Mouse (Mus musculus): ENCODE results near the gene Abcc1. TPM values are rescaled to one million over a fixed set of nuclear protein-coding genes. Genes with fewer than 3 reads are reported as not detected.

Gene Abcc1
- total RNA-seq, 2 experiments from 2014 or later, result 17.7 to 20.4 TPM

DNA sequence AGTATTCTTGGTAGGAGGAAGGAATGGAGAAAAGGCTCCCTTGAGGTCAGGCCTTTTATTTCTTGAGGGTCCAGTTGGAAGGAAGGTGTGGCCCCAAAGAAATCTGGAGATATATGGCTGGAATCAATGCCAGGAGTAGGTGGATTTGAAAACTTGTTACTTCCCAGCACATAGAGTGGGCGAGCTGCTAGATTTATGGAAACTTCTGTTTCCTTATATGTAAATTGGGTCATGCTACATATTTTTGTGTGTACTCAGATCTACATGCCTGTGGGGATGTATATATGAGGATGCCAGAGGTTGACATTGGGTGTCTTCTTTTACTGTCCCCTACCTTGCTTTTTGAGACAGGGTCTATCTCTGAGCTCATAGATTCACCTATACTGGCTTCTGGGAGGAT is 14.6 kb downstream of the Abcc1 start:
- DNase-seq (ENCODE audit: low spot score in 2 of 2), result no peak

DNA sequence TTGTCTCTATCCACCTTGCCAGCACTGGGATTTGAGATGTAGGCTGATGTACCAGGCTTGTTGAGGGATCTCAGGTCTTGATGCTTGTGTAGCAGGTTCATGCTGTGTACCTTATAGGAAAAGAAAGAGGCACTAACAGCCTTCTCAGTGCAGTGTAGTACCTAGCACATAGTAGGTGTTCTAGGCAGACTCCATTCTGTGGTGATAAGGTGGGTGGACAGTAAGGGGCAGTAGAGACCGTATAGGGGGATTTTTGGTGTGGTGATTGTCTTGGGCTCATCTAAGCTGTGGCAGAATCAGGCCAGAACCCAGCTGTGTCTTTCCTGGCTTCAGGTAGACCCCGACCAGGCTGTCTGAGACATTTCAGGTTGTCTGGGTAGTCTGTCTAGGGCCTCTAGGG is 15.0 kb downstream of the Abcc1 start:
- no peak for DNase-seq (ENCODE audit: low spot score in 2 of 2)

DNA sequence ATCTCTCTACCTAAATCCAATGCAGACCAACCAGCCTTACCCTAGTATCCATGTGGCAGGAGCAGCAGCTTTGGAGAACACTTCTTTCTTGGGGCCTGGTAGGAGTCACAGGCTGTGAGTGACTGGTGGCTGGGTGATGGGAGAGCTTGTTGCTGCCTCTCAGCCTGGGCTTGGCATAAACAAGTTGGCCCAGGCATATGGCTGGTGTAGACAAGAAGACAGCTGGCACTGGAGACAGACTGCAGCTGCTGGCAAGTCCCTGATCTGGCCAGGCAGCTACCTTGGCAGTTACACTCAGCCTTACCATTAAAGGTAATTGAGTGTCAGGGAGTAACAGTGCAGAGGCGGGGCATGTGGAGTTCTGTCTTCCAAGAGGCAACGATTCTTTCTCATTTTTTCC is 16.0 kb downstream of the Abcc1 start:
- peak; percentile 28 to 45 for DNase-seq (ENCODE audit: low spot score in 2 of 2)

DNA sequence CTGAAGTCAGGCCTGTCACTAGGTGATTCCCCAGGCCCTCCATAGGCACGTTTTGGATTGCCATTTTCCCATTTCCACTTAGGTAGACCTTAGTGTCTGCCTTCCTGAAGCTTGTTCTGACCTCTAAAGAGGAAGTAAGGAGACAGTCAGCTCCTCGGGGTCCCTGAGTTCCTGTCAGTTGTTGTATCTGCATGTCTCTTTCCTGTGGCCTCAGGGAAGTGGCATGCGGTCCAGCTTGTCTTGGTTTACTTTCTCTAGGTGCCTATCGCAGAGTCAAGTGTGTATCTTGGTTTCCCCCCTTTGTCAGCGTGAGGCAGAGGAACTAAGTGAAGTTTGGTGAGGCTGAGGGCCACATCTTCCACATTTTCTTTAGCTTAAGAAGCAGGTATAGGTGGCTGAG is 17.3 kb downstream of the Abcc1 start:
- DNase-seq (ENCODE audit: low spot score in 2 of 2), result no peak

DNA sequence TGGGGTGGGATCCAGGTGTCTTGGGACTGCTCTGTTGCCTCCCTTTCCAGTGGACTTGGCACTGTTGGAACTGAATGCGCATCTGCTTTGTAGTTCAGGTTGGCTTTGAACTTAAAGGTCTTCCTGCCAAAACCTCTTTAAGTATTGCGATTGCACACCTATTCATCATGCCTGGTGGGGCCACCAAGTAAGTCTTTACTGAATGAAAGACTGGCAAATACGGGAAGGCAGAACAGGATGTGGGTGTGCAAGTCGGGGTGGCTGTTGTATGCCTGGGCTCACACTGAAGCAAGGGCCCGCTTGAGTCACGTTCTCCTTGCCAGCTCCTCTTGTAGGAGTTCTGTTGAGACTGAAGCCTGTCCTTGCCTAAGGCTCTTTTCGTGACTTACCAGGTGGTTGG is 18.5 kb downstream of the Abcc1 start:
- no peak for DNase-seq (ENCODE audit: low spot score in 2 of 2)

DNA sequence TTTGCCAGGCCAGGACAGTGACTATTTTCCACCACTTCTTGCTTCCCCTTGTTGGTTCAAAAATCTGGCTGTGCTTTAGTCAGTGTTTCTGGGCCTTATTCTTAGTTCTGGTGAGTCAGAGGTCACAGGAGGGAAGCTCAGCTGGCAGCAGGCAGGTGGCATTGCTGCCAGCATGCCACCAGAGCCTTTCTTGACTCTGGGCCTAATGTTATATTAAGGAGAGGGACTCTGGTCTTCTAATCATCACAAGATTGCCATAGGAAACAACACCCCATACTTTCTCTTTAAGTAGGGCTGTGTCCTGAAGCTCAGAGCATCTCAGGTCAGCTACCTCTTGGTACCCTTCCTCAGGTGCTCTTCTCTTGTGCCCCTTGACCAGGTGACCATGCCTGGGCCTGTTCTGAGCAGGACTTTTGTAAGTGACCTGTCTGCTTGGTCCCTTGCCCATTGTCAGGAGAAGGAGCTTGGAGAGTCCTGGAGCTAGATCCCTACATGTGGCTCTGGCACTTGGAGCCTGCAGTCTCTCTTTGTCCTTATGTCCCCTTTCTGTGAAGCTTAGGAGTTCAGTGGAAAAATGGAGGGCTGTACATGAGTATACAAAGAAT is 19.8 kb downstream of the Abcc1 start:
- DNase-seq (ENCODE audit: low spot score in 2 of 2), result no peak

DNA sequence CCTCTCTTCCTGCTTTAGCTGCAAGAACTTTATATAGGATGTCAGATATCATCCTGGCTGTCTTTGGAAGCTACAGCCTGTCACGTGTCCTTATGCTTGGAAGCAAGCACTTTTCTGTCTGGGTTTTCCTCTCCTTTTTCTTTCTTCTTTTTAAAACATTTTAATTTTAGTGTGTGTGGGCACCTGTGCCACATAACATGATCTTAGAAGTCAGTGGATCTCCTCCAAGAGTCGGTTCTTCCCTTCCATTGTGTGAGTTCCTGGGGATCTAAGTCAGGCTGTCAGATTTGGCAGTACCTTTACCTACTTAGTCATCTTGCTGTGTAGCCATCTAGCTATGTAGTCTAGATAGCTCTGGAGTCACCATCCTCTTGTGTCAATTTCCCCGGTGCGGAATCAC is 37.9 kb downstream of the Abcc1 start:
- no peak for DNase-seq (ENCODE audit: low spot score in 2 of 2)

DNA sequence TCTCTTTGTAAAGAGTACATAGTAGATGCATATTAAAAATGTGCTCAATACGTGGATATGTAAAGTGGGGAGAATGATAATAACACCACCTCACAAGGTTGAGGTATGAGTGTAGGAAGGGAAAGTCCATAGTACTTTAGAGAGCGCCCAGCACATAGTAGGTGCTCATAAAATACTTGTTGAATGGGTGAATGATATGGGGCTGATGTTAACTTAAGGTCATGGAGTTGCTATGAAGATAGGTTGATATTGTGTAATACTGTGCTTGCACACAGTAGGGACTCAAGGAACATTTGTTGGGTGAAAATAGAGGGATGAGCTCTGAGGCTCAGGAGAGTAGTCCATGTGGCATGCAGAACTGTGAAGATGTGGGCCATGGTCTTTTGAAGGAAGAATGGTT is 42.1 kb downstream of the Abcc1 start:
- DNase-seq (ENCODE audit: low spot score in 2 of 2), result no peak

DNA sequence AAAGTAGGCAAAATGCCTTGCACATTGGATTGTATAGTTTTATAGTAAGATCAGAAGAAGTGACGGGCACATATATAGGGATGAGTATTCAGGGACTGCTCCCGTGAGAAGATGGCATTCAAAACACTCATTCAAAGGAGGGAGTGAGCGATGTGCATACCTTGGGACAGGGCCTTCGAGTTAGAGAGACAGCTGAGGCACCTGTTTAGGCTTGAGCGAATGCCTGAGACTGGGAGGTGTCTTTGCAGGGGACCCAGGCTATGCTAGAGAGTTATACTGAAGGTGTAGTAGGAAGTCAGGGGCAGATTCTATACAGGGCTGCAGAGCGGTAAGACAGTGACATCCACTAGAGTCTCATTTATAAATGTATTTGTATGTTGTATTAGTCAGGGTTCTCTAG is 44.3 kb downstream of the Abcc1 start:
- no peak for DNase-seq (ENCODE audit: low spot score in 2 of 2)

DNA sequence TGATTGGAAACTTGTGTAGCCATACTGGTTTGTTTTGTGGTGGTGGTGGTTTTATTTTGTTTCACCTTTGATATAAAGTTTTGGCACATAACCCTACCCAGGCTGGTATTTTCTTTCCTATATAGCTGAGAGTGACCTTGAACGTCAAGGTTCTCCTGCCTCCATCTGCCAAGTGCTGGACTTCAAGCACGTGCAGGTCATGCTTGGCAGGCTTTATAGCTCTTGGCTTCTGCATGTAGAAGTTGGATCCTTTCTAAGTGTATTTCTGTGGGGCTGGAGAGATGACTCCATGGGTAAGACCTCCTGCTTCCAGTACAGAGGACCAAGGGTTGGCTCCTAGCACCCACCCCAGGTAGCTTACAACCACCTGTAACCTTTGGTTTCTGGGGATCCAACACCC is 47.8 kb downstream of the Abcc1 start:
- DNase-seq (ENCODE audit: low spot score in 2 of 2), result no peak

DNA sequence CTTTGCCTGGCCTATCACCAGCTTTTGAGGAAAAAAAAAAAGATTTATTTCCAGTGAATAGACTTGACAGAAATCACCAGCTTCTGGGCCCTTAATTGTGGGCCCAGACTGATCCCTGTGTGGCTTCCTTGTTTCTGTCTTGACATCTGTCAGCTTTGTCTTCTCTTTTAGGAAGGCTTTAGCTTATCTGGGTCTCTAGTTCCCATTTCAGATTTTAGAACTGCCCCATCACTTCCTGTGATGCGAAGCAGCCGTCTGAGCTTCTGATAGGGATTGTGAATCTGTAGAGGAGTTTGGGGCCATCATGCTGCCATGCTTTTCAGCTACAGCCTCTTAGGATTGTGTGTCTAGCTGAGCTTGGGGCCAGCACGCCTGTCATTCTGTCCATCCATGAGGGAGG is 48.4 kb downstream of the Abcc1 start:
- no peak for DNase-seq (ENCODE audit: low spot score in 2 of 2)

DNA sequence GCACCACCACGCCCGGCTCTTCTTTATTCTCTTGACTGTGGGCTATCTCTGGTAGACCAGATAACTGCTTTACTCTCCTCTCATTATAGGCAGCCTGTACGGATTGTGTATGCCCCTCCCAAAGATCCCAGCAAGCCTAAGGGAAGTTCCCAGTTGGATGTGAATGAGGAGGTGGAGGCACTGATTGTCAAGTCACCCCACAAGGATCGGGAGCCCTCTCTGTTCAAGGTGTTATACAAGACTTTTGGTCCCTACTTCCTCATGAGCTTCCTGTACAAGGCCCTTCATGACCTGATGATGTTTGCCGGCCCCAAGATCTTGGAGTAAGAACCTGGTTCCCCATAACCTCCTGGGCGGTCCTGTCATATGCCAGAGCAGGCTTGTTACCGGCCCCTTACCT is 49.3 kb downstream of the Abcc1 start:
- DNase-seq (ENCODE audit: low spot score in 2 of 2), result no peak

DNA sequence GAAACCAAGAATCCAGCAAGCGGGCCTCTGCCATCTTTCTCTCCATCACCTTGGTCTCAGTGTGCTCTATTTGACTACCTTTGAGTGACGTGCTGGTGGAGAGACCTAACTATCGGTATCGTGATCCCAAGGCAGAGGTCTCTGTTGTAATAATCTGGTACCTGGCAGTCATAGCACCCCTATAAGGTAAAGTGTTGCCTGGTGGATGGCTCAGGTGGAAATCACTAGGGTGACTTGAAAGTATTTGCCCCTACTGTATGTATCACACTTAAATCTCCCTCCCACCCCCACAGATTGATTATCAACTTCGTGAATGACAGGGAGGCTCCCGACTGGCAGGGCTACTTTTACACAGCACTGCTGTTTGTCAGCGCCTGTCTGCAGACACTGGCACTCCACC is 49.8 kb downstream of the Abcc1 start:
- no peak for DNase-seq (ENCODE audit: low spot score in 2 of 2)

DNA sequence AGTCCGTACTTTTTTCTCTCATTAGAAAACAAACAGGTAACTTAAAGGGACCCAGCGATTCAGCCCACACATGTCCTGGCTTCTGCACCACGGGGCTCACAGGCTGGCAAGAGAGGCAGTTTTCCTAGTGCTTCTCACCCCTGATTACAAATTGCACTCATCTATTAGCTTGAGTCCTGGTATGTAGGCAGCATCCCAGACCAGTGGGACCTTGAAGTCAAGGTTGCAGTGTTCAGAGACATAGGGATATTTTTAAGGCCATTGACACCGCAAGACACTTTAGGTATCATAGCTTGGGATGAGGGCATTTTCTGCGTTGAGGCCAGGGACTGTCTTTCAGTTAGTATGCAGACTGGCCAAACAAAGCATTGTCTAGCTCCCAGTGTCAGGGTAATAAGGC is 51.2 kb downstream of the Abcc1 start:
- no peak for DNase-seq (ENCODE audit: low spot score in 2 of 2)

DNA sequence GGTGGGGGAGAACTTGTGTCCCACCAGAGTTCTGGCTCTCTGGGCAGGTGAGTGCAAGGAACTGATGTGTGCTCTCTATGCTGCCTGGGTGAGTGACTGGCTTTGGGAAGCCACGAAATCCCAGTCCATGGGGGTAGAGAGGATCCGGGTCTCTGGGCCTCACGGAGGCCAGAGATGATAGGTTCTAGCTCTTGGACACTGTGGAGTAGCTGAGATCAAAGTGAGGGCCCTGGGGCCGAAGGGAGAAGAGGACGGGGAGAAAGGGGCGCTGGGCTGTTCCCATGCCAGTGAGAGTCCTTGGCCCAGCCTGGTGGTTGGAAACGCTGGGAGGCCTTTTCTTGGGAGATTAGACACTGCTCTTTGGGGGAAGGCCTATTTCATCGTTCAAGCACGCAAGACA is 53.8 kb downstream of the Abcc1 start:
- no peak for DNase-seq (ENCODE audit: low spot score in 2 of 2)

DNA sequence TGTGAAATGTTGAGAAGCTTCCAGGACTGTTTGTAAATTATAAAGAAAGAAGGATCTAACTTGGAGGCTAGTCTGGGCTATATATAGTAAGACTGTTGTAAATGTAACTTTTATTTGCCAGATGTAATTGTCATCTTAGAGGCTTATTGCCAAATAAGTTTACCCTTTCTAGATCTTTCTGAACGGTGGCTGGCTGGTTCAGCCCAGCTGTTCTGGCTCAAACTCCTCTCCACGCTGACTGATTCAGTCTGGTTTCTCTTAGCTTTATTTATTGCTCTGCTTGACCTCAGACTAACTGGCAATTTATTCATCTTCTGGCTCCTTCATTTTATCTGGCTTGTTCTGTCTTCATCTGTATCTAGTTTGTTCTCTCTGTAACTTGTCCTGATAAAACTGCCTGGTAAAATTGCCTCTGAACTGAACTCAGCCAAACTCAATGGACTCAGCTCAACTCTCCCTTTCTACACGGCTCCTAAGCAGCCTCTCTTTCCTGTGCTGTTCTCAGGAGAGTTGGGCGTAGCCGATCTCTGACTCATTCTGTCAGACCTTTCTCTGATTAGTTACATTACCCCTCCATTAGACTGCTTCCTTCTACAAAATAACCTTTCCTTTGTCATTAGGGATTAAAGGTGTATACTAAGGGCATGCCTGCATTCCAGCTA is 55.7 kb downstream of the Abcc1 start:
- no peak for DNase-seq (ENCODE audit: low spot score in 2 of 2)

DNA sequence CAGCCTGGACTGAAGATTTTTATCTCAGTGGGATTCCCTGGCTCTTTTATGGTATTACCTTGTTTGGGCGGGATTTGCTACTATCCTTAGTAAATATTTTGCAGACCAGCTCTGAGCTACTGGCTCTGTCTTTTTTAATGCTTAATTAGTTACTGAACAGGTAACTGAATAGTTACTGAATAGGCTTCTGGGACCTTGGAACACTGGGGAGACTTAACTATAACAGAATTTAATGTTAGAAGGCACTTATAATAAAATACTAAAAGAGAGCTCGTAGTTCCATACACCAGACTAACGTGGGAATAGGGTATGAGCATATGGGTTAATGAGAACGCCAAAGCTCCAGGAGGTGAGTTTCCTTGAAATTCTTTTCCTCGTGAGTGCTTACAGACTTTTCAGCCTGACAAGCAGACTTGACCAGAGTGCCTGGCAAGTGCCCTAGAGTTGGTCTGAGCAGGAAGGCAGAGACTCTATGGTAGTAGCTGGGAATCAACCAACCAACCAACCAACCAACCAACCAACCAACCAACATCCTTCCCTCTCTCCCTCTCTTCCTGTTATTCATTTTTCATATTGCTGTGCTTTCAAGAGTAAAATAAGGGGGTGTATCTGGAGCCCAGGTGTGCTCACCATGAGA is 59.3 kb downstream of the Abcc1 start:
- no peak for DNase-seq (ENCODE audit: low spot score in 2 of 2)

DNA sequence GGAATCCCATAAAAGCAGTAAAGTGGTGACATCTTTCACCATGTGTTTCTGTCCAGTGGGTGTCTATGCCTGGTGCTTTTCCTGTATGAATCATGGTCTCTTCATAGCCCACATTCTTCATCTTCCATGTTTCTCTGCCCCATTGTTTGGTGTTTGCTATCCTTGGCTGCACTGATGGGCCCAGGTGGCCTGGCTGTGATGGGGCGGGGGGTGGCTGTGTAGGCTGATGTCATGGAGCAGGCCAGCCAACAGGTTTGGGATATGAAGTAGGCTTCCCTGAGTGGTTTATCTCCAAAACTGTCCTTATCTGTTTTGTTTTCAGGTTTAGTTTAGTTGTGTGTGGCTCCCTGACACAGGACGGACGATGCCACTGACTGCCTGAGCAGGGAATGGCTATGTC is 60.7 kb downstream of the Abcc1 start:
- DNase-seq (ENCODE audit: low spot score in 2 of 2), result no peak

DNA sequence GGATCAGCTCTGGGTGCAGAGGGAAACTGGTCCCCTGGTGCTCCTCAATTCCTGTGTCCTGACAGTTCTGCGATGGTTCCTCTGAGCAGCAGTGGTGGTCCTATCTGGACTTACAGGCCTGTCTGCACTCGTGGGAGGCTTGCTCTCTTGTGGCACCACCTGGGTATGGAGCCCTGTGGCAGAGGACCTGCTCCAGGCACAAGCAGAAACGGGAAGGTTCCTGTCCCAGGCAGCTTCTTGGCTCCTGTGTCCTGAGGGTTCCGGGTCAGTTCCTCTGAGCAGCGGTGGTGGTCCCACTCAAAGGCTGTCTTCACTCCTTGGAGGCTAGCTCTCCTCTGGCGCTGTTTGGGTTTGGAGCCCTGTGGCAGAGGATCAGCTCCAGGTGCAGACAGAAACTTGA is 68.0 kb downstream of the Abcc1 start:
- no peak for DNase-seq (ENCODE audit: low spot score in 2 of 2)

DNA sequence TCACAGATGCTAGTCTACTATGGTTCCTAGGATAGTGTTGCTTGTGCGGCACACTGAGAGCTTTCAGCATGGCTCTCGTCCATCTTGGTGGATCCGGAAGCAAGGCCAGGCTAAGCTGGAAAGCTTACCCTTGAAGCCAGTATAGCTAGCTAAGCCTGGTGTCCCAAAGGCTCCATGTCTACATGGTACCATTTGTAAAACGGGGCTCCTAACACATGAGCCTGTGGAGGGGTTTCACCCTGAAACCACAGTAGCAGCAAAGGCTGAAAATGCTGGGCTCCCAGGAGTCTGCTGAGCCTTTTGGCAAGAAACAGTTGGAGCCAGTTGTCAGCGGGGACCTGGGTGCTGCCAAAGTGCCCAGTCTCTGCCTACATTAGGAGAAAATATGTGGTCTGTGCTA is 71.6 kb downstream of the Abcc1 start:
- DNase-seq (ENCODE audit: low spot score in 2 of 2), result no peak

DNA sequence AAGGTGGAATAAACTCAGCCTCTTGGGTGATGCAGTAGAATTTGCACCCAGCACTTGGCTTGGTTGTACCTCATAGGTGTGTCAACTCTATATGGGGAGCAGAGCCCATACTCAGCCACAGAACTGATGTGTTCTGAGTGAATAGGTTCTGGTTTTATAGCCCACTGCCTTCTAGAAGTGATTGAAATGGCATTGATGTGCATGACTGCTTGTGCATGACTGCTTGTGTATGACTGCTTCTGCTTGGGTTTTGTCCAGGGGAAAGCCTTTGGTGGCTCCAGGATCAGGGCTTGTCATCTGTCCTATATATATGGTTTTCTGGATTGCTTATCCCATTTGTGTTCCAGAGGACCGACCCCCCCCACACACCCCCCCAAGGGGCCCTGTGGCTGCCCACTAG is 74.2 kb downstream of the Abcc1 start:
- no peak for DNase-seq (ENCODE audit: low spot score in 2 of 2)

DNA sequence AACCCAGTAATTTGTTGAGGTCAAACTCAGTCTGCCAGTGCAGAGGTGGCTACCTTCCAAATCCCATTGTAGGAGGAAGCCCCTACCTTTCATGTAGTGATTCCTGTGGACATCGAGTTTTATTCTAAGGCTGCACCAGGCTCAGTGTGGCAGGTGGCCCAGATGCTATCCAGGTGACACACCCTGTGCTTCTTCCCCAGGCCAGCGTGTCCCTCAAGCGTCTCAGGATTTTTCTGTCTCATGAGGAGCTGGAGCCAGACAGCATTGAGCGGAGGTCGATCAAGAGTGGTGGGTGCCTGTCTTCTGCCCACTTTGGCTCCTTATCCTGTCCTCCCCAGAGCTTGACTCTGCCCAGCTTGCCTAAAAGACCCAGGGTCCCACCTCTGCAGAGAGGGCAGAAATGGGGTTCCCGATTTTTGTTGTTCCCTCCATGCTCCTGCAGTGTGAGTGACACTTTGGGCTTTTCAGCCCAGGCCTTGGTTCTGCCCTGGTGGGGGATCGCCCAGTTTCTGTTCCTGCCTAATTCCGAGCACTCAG is 76.2 kb downstream of the Abcc1 start:
- no peak for DNase-seq (ENCODE audit: low spot score in 2 of 2)

DNA sequence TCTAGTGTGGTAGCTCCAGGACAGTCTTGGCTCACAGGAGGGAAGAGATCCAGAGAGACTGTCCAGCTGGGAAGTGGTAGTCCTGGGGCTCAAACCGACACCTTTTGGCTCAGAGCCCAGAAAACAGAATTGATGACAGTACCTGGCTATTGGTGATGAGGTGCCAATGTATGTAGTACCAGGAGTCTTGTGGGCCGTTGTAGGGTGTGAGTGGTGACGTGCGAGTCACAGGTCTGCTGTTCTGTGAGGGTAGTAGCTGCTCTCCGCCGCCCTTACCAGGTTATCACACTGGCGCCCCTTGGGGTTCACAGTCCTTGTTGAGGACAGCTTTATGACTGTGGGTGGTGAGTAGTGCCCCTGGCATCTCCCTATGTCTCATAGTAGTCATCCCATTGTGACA is 77.2 kb downstream of the Abcc1 start:
- no peak for DNase-seq (ENCODE audit: low spot score in 2 of 2)

All from layer of hippocampus, postnatal 10 days (tissue).